Mouse (Mus musculus): Measurements from ENCODE around the gene Adgrv1. TPM values are rescaled to one million over a fixed set of nuclear protein-coding genes. Genes with fewer than 3 reads are reported as not detected.
"Not testable (repeated sequence)": the region's sequence is repeated elsewhere in the genome, so short reads cannot be mapped to it uniquely, and the experiment has no call there.

Adgrv1 gene
- 27.1 and 27.5 TPM in 2 replicates for polyA plus RNA-seq (2012; rRNA removed)

DNA sequence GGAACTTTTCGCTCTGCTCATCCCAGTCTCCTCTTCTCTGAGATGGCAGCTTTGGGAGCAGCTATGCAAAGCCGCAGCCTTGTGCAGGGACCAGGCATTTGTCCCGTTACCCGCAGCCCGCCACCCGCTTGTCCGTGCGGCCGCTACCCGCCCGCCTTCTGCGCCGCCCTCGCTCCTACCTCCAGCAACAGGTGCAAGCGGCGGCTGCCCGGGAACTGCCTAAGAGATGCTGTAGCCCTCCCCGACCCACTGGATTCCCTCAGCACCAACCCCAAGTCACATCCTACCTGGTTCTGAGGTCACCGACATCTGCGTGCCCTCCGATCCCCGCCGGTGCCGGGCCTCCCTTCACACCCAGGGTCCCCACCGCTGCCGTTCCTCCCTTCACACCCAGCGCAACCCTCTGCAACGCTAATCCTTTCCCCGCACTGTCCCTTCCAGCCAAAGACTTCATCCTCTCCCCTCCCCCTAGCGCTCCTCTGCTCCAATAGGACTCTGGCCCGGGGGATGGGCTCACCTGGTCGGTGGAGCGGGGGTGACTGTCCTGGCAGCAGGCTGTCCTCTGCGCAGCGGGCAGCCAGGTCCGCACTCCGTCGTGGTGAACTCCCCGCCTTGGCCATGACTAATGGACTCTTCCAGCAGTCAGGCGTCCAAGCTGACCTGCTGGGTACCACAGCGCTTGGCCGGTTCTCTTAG is at the start of gene Adgrv1:
Gene Adgrv1, minus strand, starts transcription at position 435 of the 696 bp plus-strand sequence.
- TF ChIP-seq CTCF (IDR thresholded peaks at IDR 0.05; ENCODE audit: borderline replicate concordance, extremely low read depth, insufficient read depth, insufficient read length): no peak
- TF ChIP-seq POLR2A (IDR thresholded peaks at IDR 0.05; ENCODE audit: borderline replicate concordance, extremely low read depth, insufficient read depth, insufficient read length, poor library complexity, severe bottlenecking): peak; percentile 29; the same call in 1 of the 2 replicates
- DNase-seq (ENCODE audit: low read depth): peak; percentile 98

DNA sequence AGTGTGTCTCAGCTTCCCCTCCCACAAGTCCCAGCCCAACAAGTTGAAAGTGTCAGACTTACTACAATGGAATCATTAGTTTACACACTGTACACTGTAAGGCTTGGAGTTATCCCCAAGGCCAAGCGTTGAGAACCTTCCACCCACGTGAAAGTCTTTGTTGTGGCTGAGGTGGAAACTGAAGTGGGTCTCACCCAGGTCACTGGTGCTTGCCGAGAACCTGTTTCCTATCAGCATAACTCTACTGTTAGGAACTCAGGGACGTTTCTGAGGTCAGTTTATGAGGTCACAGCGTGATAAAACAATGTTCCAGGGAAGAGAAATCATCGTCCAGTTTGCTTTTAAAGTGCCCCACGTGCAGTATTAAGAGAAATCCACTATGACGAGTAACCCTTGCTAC is 42.4 kb upstream of the Adgrv1 start:
- TF ChIP-seq POLR2A (IDR thresholded peaks at IDR 0.05; ENCODE audit: borderline replicate concordance, extremely low read depth, insufficient read depth, insufficient read length, poor library complexity, severe bottlenecking) (no peak), CTCF (IDR thresholded peaks at IDR 0.05; ENCODE audit: borderline replicate concordance, extremely low read depth, insufficient read depth, insufficient read length) (no peak)
- DNase-seq (ENCODE audit: low read depth): no peak

GRCm38 (mm10) chr13:81667713-81668112 is 34.8 kb upstream of the Adgrv1 start:
- no peak for TF ChIP-seq POLR2A (IDR thresholded peaks at IDR 0.05; ENCODE audit: borderline replicate concordance, extremely low read depth, insufficient read depth, insufficient read length, poor library complexity, severe bottlenecking)
- no peak for TF ChIP-seq CTCF (IDR thresholded peaks at IDR 0.05; ENCODE audit: borderline replicate concordance, extremely low read depth, insufficient read depth, insufficient read length)
- no peak for DNase-seq (ENCODE audit: low read depth)

- DNase-seq (ENCODE audit: low read depth): no peak
Observed at GRCm38 (mm10) chr13:81664331-81664698, 31.4 kb upstream of the Adgrv1 start.

DNA sequence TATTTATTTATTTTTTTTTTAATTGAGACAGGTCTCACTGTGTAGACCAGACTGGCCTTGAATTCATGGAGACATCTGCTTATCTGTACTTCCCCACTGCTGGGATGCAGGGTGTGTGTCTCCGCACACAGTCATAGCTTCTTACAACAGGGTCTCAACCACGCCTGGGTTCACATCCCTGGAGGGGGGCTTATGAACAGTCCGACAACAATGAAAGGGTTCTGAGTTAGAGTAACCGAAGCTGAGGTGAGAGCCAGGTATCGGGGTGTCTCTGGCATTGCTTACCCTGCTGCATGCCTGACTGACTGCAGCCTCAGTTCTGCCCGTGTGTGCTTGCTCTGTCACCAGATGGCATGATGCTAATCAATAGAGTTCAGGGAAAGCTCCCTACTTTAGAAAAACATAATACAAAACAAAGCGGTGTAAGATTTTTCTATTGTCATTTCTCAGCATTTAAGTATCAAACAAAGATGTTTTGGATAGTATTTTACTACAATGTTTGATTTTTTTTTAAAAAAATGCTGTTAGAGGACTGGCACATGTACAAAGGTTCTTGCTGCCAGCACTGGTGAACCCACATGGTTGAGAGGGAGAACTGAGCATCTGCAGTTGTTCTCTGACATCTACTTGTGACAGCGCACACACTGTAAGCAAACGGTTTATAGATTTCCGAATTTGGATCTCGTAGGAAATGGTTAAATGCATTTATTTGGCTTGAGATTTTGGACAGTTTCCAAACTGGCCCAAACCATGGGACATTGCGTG is 30.8 kb upstream of the Adgrv1 start:
- TF ChIP-seq POLR2A (IDR thresholded peaks at IDR 0.05; ENCODE audit: borderline replicate concordance, extremely low read depth, insufficient read depth, insufficient read length, poor library complexity, severe bottlenecking): no peak
- TF ChIP-seq CTCF (IDR thresholded peaks at IDR 0.05; ENCODE audit: borderline replicate concordance, extremely low read depth, insufficient read depth, insufficient read length): no peak
- peak; percentile 23 for DNase-seq (ENCODE audit: low read depth)

More at GRCm38 (mm10) chr13:81664331-81664698, 31.4 kb upstream of the Adgrv1 start:
- no peak for TF ChIP-seq POLR2A (IDR thresholded peaks at IDR 0.05; ENCODE audit: borderline replicate concordance, extremely low read depth, insufficient read depth, insufficient read length, poor library complexity, severe bottlenecking)
- no peak for TF ChIP-seq CTCF (IDR thresholded peaks at IDR 0.05; ENCODE audit: borderline replicate concordance, extremely low read depth, insufficient read depth, insufficient read length)

GRCm38 (mm10) chr13:81658053-81658752 is 25.2 kb upstream of the Adgrv1 start:
- peak; percentile 43 for DNase-seq (ENCODE audit: low read depth)
- TF ChIP-seq CTCF (IDR thresholded peaks at IDR 0.05; ENCODE audit: borderline replicate concordance, extremely low read depth, insufficient read depth, insufficient read length) (no peak), POLR2A (IDR thresholded peaks at IDR 0.05; ENCODE audit: borderline replicate concordance, extremely low read depth, insufficient read depth, insufficient read length, poor library complexity, severe bottlenecking) (no peak)

DNA sequence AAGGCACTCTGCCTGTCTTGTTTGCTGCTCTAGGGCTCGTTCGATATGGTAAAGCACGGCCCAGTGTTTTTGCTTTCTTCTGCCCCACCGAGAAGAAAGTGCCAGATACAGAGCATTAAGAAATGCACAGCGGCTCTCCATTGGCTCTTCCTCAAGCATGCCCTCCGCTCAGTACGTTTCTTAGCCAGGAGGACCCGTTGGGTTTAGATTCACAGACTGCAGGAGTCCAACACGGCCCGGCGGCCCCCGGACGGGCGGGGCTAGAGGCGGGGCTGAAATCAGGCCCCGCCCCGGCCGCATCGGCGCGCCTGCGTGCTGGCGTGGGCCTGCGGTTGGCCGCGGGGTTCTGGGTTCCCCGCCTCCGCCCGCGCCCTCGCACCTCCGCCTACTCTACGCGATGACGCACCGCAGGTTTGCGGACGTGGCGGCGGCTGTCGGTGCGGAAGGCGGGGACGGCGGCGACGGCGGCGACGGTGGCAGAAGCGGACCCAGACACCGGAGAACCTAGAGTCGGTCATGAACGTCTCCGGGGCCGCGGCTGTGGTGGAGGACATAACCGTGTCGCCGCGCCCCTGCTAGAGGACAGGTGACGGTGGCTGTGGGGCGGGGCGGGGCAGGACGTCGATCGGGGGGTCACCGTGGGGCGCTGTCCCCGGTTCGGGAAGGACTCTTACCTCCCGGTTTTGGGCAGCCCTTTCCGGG is 24.5 kb upstream of the Adgrv1 start, which contains the start of gene Lysmd3:
Gene Lysmd3, plus strand, starts transcription at position 313 of the 702 bp plus-strand sequence.
- DNase-seq (ENCODE audit: low read depth): peak; percentile 97
- TF ChIP-seq CTCF (IDR thresholded peaks at IDR 0.05; ENCODE audit: borderline replicate concordance, extremely low read depth, insufficient read depth, insufficient read length) (no peak), POLR2A (IDR thresholded peaks at IDR 0.05; ENCODE audit: borderline replicate concordance, extremely low read depth, insufficient read depth, insufficient read length, poor library complexity, severe bottlenecking) (peak; percentile 73)

DNA sequence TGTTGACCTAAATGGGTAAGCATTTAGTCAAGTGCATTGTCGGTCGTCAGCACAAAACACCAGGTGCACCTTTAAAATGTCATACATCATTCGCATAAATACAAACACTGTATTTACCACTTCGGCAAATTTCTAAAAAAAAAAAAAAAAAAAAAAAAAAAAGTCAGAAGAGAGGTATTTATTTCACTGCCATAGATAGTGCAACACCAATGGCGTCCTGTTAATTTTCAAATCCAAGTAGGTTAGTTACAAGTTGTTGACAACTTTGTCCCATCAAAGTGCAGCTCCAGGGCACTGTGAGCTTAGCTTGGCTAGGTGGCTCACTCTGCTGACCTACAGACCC is 24.0 kb upstream of the Adgrv1 start:
- no peak for DNase-seq (ENCODE audit: low read depth)
- TF ChIP-seq CTCF (IDR thresholded peaks at IDR 0.05; ENCODE audit: borderline replicate concordance, extremely low read depth, insufficient read depth, insufficient read length) (no peak), POLR2A (IDR thresholded peaks at IDR 0.05; ENCODE audit: borderline replicate concordance, extremely low read depth, insufficient read depth, insufficient read length, poor library complexity, severe bottlenecking) (no peak)

GRCm38 (mm10) chr13:81656091-81656850 is 23.3 kb upstream of the Adgrv1 start:
- TF ChIP-seq CTCF (IDR thresholded peaks at IDR 0.05; ENCODE audit: borderline replicate concordance, extremely low read depth, insufficient read depth, insufficient read length): no peak
- no peak for TF ChIP-seq POLR2A (IDR thresholded peaks at IDR 0.05; ENCODE audit: borderline replicate concordance, extremely low read depth, insufficient read depth, insufficient read length, poor library complexity, severe bottlenecking)
- DNase-seq (ENCODE audit: low read depth): peak; percentile 74

GRCm38 (mm10) chr13:81650382-81650781 is 17.4 kb upstream of the Adgrv1 start:
- DNase-seq (ENCODE audit: low read depth): not testable (repeated sequence)
